Mouse (Mus musculus) kidney, postnatal 14 days (tissue): ENCODE measurements at regions not wholly inside any gene's neighbourhood (a gene's known extent, or its start where the extent isn't known, plus 50 kb on each side); places are given as distances from the start of the nearest gene placed in this dataset.
A peak's percentile ranks its signal among the peaks of the same experiment; 100 is the strongest.

Experiments
- DNase-seq: peaks from one replicate; pipeline ENCODE4 v3.0.0; 2022; ENCODE audit warnings: mixed read lengths

- no peak for DNase-seq
Observed at GRCm38 (mm10) chr3:148143776-148144175, 846.6 kb downstream of the Adgrl2 start.

DNA sequence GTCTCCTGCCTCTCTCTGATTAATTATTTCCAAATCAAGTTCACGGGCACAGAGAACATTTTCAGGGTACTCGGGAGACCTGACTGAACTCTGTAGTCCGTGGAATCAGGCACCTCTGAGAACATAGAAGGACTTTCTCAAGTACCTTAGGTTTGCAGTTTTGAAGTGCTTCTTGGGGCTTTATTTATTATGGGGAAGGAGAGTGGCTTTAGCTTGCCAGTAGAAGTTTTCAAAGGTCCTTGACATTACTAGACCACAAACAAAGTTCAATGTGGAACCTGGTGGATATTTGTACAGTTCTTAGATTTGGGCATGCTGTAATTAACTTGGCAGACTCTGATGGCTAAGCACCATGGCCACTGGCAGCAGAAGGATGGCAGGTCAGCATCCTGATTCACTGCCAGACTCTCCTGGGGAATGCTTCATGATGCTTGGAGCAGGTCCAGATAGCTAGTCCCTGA lies 853.5 kb downstream of the Adgrl2 start:
- DNase-seq, result peak; percentile 25

GRCm38 (mm10) chr3:148134646-148135045 lies 855.7 kb downstream of the Adgrl2 start:
- no peak for DNase-seq

DNA sequence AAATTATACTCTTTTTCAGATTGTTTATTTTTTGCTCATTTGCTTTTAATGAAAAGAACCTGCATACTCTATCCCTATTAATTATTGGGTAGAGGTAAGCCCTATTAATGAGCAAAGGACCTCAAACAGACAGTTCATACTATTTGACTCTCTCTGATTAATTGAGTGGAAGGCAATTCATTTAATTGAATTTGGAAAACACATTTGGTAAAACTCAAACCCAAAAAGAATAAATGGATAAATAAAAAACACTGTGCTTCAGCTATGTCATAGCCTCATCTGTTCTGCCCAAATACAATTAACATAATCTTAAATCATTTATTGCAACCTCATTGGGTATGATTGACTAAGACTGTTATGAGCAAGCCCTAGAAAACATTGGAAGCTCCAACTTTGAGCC lies 874.8 kb downstream of the Adgrl2 start:
- no peak for DNase-seq

DNA sequence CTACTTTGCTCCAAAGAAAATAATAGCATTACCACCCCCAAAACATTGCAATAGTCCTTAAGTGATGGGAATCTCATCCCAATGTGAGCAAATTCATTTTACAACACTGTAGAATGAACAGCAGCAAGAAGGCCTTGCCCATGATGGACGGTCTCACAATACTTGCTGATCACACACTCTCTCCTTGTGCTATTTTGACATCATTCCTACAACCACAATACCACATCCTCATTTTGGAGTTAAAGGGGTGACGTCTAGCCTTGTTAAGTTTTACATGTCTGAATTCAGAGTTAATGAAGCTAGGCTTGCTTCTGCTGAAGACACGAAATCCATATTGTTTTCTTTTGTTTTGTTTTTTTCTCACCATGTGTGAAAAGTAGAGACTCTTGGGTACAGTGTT lies 878.2 kb downstream of the Adgrl2 start:
- no peak for DNase-seq

DNA sequence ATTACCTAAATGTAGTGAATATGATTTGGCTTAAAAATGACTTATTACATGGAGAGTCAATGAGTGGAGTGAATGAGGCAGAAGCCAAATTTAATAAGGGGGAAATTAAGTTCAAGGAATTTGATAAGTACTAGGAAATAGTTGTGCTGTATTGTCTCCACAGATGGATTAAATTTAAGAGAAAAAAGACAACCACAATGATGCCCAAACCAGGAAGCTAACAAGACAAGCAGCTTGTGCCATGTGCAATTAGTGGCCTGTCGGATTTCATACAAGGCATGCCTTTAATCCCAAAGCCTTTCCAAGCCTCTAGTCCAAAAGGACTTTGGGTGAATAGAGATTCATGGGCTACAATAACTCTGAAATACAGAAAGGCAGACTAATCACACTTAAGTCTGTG lies 883.3 kb downstream of the Adgrl2 start:
- no peak for DNase-seq

GRCm38 (mm10) chr3:148093930-148094329 lies 896.4 kb downstream of the Adgrl2 start:
- DNase-seq, result no peak

DNA sequence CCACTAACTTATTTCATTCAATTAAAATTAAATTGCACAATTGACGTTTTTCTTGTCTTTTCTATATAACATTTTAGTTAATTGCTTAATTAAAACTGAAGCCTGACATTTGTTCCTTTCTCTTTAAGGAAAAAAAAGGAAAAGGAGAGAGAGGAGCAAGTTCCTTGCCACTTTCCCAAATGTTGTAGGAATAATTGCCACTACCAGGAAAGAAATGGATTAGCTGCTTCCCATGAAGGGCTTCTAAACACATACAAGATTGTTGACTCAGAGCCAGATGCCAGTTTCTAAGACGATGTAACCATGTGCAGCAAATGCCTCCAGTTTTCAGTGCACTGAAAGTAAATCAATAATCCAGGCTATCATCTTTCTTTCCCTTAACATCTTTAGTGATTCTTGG lies 914.5 kb downstream of the Adgrl2 start:
- DNase-seq, result no peak

DNA sequence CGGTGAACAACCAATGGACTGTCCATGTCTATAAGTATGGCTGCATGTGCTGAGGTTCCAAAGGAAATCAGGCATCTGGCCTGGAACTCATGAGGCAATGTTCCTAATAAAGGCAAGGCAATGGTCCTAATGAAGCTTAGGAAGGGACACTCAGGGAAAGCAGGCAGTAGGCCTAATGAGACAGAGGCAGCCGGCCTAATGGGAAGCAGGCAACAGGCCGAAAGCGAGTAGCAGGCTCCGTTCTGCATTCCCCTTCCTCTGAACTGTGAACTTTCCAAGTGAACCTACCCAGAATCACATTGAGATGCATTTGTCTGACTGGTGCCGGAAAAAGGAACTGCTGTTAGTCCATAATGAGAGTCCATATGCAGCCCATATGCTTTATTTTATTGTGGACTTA lies 923.7 kb downstream of the Adgrl2 start:
- DNase-seq, result no peak

DNA sequence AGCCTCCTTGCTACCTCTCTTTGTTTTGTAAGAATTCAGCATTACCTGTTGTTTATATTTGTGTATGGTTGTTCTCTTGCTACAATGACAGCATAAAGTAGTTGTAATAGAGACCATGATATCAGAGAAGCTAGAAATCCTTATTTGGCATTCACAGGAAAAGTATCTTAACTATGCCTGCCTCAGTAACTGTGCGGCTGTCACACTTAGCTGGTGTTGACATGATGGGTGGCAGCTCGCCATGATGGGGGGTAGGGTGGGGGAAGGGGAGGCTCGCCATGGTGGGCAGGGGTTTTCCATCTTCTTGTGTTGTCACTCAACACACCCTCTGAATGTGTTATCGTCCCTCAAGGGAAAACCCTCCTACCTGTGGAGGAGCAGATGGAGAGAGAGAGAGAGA lies 934.3 kb downstream of the Adgrl2 start:
- no peak for DNase-seq

DNA sequence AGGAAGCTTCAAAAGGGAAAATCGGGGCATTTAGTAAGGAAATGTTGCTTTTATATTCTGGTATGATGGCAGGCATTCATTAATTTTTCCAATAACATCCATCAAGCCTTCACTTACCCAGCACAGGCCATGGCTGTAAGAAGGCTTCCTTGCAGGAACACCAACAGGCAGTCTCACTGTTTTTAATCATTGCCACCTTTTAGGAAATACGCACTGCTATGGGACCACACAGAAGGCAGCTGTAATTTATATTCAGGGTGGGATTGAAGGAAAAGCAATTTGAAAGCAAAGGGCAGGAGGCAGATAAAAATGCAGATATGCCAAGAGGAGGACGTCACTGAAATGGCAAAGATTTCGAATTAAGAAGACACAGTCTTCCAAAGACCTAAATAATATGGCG lies 937.8 kb downstream of the Adgrl2 start:
- DNase-seq, result no peak

DNA sequence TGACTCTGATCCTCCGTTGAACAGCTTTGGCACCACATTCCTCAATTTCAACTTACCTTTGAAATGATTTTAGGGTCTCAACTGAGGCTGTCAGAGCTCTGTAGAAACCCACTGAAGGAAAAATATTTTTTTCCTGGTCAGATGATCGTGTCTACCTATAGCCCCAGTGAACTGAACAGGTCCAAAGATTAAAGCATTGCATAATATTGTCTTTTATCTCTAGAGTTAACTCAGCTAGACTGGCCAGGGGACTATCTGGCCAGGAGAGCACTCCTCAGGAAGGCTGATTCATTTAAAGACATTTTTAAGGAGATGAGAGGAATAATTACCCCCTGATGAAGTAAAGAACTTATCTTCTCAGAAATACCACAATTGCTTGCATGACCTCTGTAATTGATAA lies 942.1 kb downstream of the Adgrl2 start:
- no peak for DNase-seq

DNA sequence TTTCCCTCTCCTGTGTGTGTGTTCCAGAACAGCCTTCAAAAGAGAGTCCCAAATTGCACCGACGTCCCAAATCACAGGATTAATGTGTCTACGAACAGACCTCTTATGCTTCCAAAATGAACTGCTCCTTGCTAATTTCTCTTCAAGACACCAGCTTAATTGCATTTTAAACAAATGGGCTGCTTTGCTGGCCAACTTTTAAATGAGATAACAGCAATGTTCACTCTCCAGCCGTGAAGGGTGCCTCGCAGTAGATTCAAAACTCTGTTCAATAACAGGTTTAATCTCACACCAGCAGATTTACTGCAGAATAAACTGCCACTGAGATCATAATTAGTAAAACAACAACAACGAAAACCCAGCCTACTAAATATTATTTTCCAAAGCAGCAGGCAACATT lies 957.8 kb downstream of the Adgrl2 start:
- DNase-seq, result no peak

DNA sequence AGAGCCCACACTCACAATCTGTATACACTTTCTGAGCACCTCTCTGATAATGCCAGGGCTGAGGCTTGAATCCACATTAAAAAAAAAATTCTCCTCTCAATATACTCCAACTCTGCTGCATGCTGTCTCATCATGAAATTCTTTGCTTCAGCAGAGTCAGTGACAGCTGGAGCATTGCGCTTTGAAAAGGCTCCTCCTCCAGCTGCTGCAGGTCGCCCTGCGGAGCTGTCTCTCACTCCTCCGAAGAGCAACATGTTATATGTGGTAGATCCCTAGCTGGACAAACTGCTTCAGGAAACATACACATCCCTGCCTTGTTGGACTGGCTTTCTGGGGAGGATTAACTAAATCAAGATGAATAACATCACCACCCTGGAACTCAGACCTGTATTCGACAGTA lies 984.5 kb downstream of the Adgrl2 start:
- no peak for DNase-seq

GRCm38 (mm10) chr3:148004006-148004405 lies 986.3 kb downstream of the Adgrl2 start:
- peak; percentile 4 for DNase-seq

GRCm38 (mm10) chr3:147999330-147999953 lies 990.9 kb downstream of the Adgrl2 start:
- peak; percentile 12 for DNase-seq

DNA sequence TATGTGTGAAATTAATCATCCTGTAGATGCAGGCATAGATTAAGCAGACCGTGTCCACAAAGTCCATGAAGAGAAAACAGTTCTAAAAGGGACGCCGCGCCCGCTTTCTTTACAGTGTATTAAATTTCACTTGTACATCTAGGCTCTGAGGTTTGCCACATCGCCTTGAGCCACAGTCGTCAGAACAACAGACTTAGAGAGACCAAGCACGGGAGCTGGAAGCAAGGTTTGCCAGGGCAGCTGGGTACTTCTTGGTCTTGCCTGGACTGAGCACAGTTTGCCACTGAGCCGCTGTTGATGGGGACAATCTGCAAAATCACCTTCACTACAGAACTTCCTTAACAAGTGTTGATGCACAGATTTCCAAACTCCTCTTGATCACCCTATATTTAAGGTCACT lies 998.6 kb downstream of the Adgrl2 start:
- no peak for DNase-seq

- no peak for DNase-seq
Observed at GRCm38 (mm10) chr3:147990831-147991230, 999.5 kb downstream of the Adgrl2 start.

GRCm38 (mm10) chr3:147982831-147983230 lies 1007.5 kb downstream of the Adgrl2 start:
- DNase-seq, result no peak

DNA sequence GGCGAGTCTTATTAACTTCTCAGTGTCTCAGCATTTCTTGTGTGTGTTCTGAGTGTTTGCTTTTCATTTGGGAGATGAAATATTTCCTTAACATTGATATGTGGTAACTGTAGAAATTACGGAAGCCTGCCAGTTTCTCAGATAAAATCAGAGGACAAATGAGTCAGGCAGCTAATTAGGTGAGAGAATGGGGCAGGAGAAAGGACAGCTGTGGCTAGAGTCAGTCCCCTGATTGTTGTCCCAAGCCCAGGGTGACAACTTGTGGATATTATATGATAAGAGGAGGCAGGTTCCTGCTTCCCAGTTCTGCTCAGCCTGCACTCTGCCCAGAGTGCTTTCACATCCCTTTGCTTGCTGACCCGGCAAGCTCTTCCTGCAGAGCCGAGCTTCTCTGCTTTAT lies 1008.7 kb downstream of the Adgrl2 start:
- no peak for DNase-seq

- no peak for DNase-seq
Observed at GRCm38 (mm10) chr3:147976579-147976978, 1013.8 kb downstream of the Adgrl2 start.

DNA sequence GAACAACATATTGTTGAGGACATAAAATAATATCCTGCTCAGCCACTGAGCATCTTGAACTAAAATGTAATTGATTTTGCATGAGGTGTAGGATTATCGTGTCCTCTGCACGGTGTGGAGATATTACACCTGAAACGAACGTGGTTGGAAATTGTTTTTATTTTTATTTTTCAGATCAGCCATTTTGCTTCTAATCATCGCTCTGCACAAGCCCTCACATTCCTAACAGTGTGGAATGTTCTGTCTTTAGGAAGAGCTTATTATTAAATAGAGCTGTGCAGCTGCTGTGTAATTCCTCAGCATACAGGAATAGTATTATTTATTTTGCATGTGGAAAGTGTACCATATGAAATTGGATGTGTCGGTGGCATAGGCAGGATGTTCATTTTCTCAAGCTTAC lies 1014.3 kb downstream of the Adgrl2 start:
- no peak for DNase-seq

GRCm38 (mm10) chr3:147975500-147975899 lies 1014.9 kb downstream of the Adgrl2 start:
- no peak for DNase-seq

- DNase-seq, result no peak
Observed at GRCm38 (mm10) chr3:147974515-147974914, 1015.8 kb downstream of the Adgrl2 start.

- DNase-seq, result no peak
Observed at GRCm38 (mm10) chr3:147968271-147968670, 1022.1 kb downstream of the Adgrl2 start.

DNA sequence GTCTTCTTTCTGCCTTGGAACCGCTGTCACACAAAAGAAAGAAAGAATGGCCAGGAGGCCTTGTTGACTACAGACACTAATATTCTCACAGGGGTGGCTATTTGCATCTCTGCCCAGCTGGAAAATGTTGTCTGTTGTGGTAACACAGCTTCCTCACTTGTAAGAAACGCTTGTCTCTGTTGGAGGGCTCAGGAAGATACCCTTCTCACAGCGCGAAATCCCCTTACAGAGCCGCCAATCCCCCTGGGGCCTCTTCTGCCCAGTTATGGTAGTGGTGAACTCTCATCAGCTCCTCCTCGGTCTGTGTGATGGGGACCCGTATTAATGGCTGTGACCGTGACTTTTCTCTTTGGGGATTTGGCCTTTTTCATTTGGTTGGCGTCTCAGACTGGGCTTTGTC lies 1022.5 kb downstream of the Adgrl2 start:
- DNase-seq, result no peak
